Mouse (Mus musculus) ES-Bruce4 (cell line): ENCODE results near the gene Ugdh. TPM values are rescaled to one million over a fixed set of nuclear protein-coding genes. Genes with fewer than 3 reads are reported as not detected.

Experiments
- H3K27ac ChIP-seq: 2 replicates; pipeline ENCODE4 v1.5.1; 2012; ENCODE audit warnings: low read length, inconsistent platforms; ENCODE audit not compliant: insufficient read depth
- H3K27me3 ChIP-seq: 2 replicates; pipeline ENCODE4 v1.6.1; 2012; ENCODE audit warnings: mild to moderate bottlenecking, low read length, inconsistent platforms; ENCODE audit not compliant: control insufficient read depth, poor library complexity, insufficient read depth, severe bottlenecking
- H3K36me3 ChIP-seq: 2 replicates; pipeline ENCODE4 v1.6.1; 2012; ENCODE audit warnings: inconsistent platforms, mild to moderate bottlenecking, low read length, moderate library complexity; ENCODE audit not compliant: control insufficient read depth, poor library complexity, insufficient read depth, severe bottlenecking
- H3K4me1 ChIP-seq: one replicate; pipeline ENCODE4 v1.8.1; 2011; ENCODE audit warnings: low read length; ENCODE audit not compliant: control insufficient read depth, insufficient read depth
- H3K4me3 ChIP-seq: 2 replicates; pipeline ENCODE4 v1.5.1; 2011; ENCODE audit warnings: low read depth, mild to moderate bottlenecking, low read length
- H3K9ac ChIP-seq: 2 replicates; pipeline ENCODE4 v1.6.1; 2012; ENCODE audit warnings: low read depth, mild to moderate bottlenecking, inconsistent platforms; ENCODE audit not compliant: poor library complexity, severe bottlenecking
- H3K9me3 ChIP-seq: replicated peaks from 2 replicates; pipeline ENCODE4 v1.6.1; 2012; ENCODE audit warnings: mild to moderate bottlenecking, low read length, inconsistent platforms; ENCODE audit not compliant: control insufficient read depth, poor library complexity, insufficient read depth, severe bottlenecking
- CTCF ChIP-seq: IDR thresholded peaks from one replicate; pipeline ENCODE4 v1.8.1; 2011; ENCODE audit warnings: low read depth, low read length
- EP300 ChIP-seq: IDR thresholded peaks from 2 replicates; pipeline ENCODE4 v1.6.1; 2011; ENCODE audit warnings: low read depth, low read length; ENCODE audit not compliant: insufficient read depth
- POLR2A ChIP-seq: IDR thresholded peaks from one replicate; pipeline ENCODE4 v1.8.1; 2011; ENCODE audit warnings: low read length; ENCODE audit not compliant: insufficient read depth
- polyA plus RNA-seq: library from polyadenylated mRNA; stranded (reverse); fragments of >200 nt; gene quantifications from 2 replicates; pipeline ENCODE4 v1.2.4, GENCODE M21; 2011; ENCODE audit warnings: low read depth; ENCODE audit not compliant: missing spikeins, insufficient read depth, insufficient read length

The Ugdh gene
- polyA plus RNA-seq, 1 experiment, result 31.4 TPM

GRCm38 (mm10) chr5:65457086-65457827 lies 21.5 kb upstream of the Ugdh start:
- Histone ChIP-seq H3K27me3 (no peaks in the 10 kb centered on the region), H3K4me3 (no peak overlapping the region), H3K9me3 (no peaks in the 10 kb centered on the region), H3K27ac (no peak overlapping the region), H3K9ac (no peak overlapping the region), H3K4me1 (no peaks in the 10 kb centered on the region), H3K36me3 (no peaks in the 10 kb centered on the region; the same call in 1 of the 2 replicates)
- no peak for TF ChIP-seq CTCF
- no peak for TF ChIP-seq POLR2A
- no peak for TF ChIP-seq EP300

- no peak overlapping the region for H3K9ac ChIP-seq
- H3K4me1 ChIP-seq, result no peaks in the 10 kb centered on the region
- no peaks in the 10 kb centered on the region for H3K9me3 ChIP-seq
- no peak overlapping the region for H3K27ac ChIP-seq
- H3K27me3 ChIP-seq, result no peaks in the 10 kb centered on the region
- no peak overlapping the region for H3K4me3 ChIP-seq
- TF ChIP-seq POLR2A, result no peak
- no peaks in the 10 kb centered on the region for H3K36me3 ChIP-seq
Measured at GRCm38 (mm10) chr5:65454771-65455170, 19.0 kb upstream of the Ugdh start.

GRCm38 (mm10) chr5:65448941-65449340 lies 13.2 kb upstream of the Ugdh start:
- Histone ChIP-seq H3K9ac (no peak overlapping the region), H3K4me1 (peaks cover 5% of the 10 kb centered on the region), H3K27me3 (no peaks in the 10 kb centered on the region), H3K9me3 (no peaks in the 10 kb centered on the region), H3K4me3 (no peak overlapping the region), H3K36me3 (no peaks in the 10 kb centered on the region), H3K27ac (no peak overlapping the region; the same call in 1 of the 2 replicates)
- TF ChIP-seq EP300 (no peak), CTCF (no peak), POLR2A (no peak)

GRCm38 (mm10) chr5:65447826-65448225 lies 12.1 kb upstream of the Ugdh start:
- Histone ChIP-seq H3K27ac (no peak overlapping the region), H3K27me3 (no peaks in the 10 kb centered on the region), H3K36me3 (no peaks in the 10 kb centered on the region), H3K9ac (no peak overlapping the region), H3K4me1 (peaks cover 5% of the 10 kb centered on the region), H3K9me3 (no peaks in the 10 kb centered on the region), H3K4me3 (no peak overlapping the region)
- TF ChIP-seq EP300, result no peak
- TF ChIP-seq POLR2A, result no peak
- TF ChIP-seq CTCF, result no peak

- Histone ChIP-seq H3K27ac (no peak overlapping the region), H3K9ac (no peak overlapping the region), H3K36me3 (no peaks in the 10 kb centered on the region)
Measured at GRCm38 (mm10) chr5:65446756-65447155, 11.0 kb upstream of the Ugdh start.

GRCm38 (mm10) chr5:65444981-65445380 lies 9.2 kb upstream of the Ugdh start:
- peaks cover 7% of the 10 kb centered on the region for H3K4me1 ChIP-seq
- H3K9me3 ChIP-seq, result no peaks in the 10 kb centered on the region
- H3K36me3 ChIP-seq, result no peaks in the 10 kb centered on the region
- H3K9ac ChIP-seq, result no peak overlapping the region
- H3K4me3 ChIP-seq, result no peak overlapping the region
- H3K27ac ChIP-seq, result no peak overlapping the region
- TF ChIP-seq CTCF, result no peak
- no peak for TF ChIP-seq POLR2A
- TF ChIP-seq EP300, result no peak
- no peaks in the 10 kb centered on the region for H3K27me3 ChIP-seq

More at GRCm38 (mm10) chr5:65446756-65447155, 11.0 kb upstream of the Ugdh start:
- Histone ChIP-seq H3K27me3 (no peaks in the 10 kb centered on the region), H3K4me3 (no peak overlapping the region), H3K9me3 (no peaks in the 10 kb centered on the region), H3K4me1 (peaks cover 5% of the 10 kb centered on the region)
- no peak for TF ChIP-seq POLR2A
- no peak for TF ChIP-seq CTCF
- TF ChIP-seq EP300, result no peak
